Mouse (Mus musculus): ENCODE measurements around the gene Krtap19-2. TPM values are rescaled to one million over a fixed set of nuclear protein-coding genes. Genes with fewer than 3 reads are reported as not detected.

Gene Krtap19-2
- polyA plus RNA-seq, 1 experiment, result not detected

DNA sequence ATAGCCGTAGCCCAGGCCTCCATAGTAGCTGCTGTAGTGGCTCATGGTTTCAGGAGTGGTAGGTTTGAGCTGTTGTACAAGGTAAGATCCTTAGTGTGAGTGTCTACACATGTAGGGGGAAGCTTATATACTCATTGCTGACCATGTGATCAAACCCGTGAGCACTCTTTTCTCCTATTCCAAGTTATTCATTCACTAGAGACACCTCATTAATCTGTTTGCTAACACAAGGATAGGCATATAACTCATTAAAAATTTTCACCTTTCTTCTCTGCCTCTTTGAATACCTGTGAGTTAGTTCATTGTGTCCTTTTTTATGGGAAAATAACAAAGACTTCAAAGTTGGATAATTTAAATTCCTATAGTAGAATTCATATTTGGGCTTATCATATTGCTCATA lies 3.9 kb upstream of the Krtap19-2 start, which contains the start of gene Krtap19-3:
Gene Krtap19-3 (minus strand): TSS at position 101 of the 400 bp plus-strand sequence.
- Histone ChIP-seq H3K4me2 (ENCODE audit: low read depth) (no peak within 1 kb of the TSS), H3ac (ENCODE audit: control insufficient read depth, insufficient read length) (no peak within 1 kb of the TSS), H3K36me3 (ENCODE audit: control insufficient read depth, insufficient read depth) (no peaks in the 10 kb centered on the region), H3K27me3 (ENCODE audit: control insufficient read depth, insufficient read depth, insufficient read length) (no peaks in the 10 kb centered on the region), H3K79me2 (ENCODE audit: control insufficient read depth, insufficient read depth) (no peaks in the 10 kb centered on the region), H3K4me3 (no peak within 1 kb of the TSS)
- TF ChIP-seq MYOG (IDR thresholded peaks at IDR 0.05; ENCODE audit: control insufficient read depth in 1 of 3, insufficient read depth in 1 of 3, insufficient read length in 2 of 3, low read depth in 2 of 3) (no peak), E2F4 (IDR thresholded peaks at IDR 0.05; ENCODE audit: insufficient read depth) (no peak), TCF12 (IDR thresholded peaks at IDR 0.05; ENCODE audit: insufficient read depth, poor library complexity, severe bottlenecking) (no peak), USF1 (IDR thresholded peaks at IDR 0.05; ENCODE audit: low read depth) (no peak), MAX (IDR thresholded peaks at IDR 0.05; ENCODE audit: low read depth) (no peak), MYOD1 (IDR thresholded peaks at IDR 0.05; ENCODE audit: control insufficient read depth in 1 of 3, insufficient read length in 2 of 3, low read depth in 2 of 3) (no peak), POLR2AphosphoS2 (IDR thresholded peaks at IDR 0.05; ENCODE audit: insufficient read length, low read depth) (no peak), REST (IDR thresholded peaks at IDR 0.05; ENCODE audit: insufficient read depth, insufficient read length) (no peak), CEBPB (IDR thresholded peaks at IDR 0.05; ENCODE audit: insufficient read depth, poor library complexity, severe bottlenecking) (no peak), POLR2A (IDR thresholded peaks at IDR 0.05; ENCODE audit: insufficient read length, low read depth) (no peak)

DNA sequence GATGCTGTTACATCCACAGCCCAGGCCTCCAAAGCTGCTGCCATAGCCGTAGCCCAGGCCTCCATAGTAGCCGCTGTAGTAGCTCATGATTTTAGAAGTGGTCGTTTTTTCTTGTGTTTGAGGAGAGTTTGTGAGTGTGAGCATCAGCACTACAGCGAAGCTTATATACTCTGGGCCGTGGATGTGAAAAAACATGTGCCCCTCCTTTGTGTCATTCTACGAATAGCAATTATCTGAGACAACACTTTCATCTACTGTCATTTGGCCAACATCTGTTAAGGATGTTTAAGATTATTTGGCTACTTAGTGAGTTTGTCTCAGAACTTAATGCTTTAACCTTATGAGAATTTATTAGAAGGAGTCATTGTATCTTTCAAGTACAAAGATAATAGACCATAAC lies 4.8 kb downstream of the Krtap19-2 start, which contains the start of gene Krtap19-1:
Gene Krtap19-1 (minus strand): TSS at position 101 of the 400 bp plus-strand sequence.
- Histone ChIP-seq H3K79me2 (ENCODE audit: control insufficient read depth, insufficient read depth) (no peaks in the 10 kb centered on the region), H3K4me2 (ENCODE audit: low read depth) (no peak within 1 kb of the TSS), H3K36me3 (ENCODE audit: control insufficient read depth, insufficient read depth) (no peaks in the 10 kb centered on the region), H3K4me3 (no peak within 1 kb of the TSS), H3ac (ENCODE audit: control insufficient read depth, insufficient read length) (no peak within 1 kb of the TSS), H3K27me3 (ENCODE audit: control insufficient read depth, insufficient read depth, insufficient read length) (no peaks in the 10 kb centered on the region)
- no peak for TF ChIP-seq TCF12 (IDR thresholded peaks at IDR 0.05; ENCODE audit: insufficient read depth, poor library complexity, severe bottlenecking)
- TF ChIP-seq REST (IDR thresholded peaks at IDR 0.05; ENCODE audit: insufficient read depth, insufficient read length), result no peak
- TF ChIP-seq USF1 (IDR thresholded peaks at IDR 0.05; ENCODE audit: low read depth), result no peak

DNA sequence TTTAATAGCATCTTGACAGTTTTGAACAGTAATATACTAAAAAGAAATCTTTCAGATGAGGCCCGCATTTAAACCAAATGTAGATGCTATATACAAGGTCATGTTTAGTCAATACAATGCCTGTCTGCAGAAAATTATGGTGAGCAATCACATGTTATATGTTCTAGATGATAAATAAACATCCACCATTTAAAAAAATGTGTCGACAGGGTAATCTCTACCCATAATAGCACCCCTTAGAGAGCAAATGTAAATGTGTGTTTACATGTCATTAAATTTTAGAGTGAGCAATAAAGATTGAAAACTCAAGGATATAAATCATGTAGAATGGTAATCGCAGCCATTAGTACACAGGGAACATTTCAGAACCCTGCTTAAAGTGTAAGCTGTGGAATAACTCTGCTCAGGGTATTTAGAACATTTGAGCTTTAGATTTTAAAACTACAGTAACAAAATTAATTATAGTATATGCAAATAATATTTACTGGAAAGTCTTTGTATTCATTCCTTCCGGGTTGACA lies 9.1 kb downstream of the Krtap19-2 start:
- no peak overlapping the region for H3ac ChIP-seq (ENCODE audit: control insufficient read depth, insufficient read length)
- no peaks in the 10 kb centered on the region for H3K27me3 ChIP-seq (ENCODE audit: control insufficient read depth, insufficient read depth, insufficient read length)
- TF ChIP-seq TCF3 (IDR thresholded peaks at IDR 0.05; ENCODE audit: insufficient read length, low read depth) (no peak), USF1 (IDR thresholded peaks at IDR 0.05; ENCODE audit: low read depth) (no peak), SRF (IDR thresholded peaks at IDR 0.05; ENCODE audit: control insufficient read depth, insufficient read length, low read depth) (no peak), MYOG (IDR thresholded peaks at IDR 0.05; ENCODE audit: control insufficient read depth in 1 of 3, insufficient read depth in 1 of 3, insufficient read length in 2 of 3, low read depth in 2 of 3) (no peak), TCF12 (IDR thresholded peaks at IDR 0.05; ENCODE audit: insufficient read depth, poor library complexity, severe bottlenecking) (no peak), POLR2A (IDR thresholded peaks at IDR 0.05; ENCODE audit: insufficient read length, low read depth) (no peak), REST (IDR thresholded peaks at IDR 0.05; ENCODE audit: insufficient read depth, insufficient read length) (no peak), MYOD1 (IDR thresholded peaks at IDR 0.05; ENCODE audit: control insufficient read depth in 1 of 3, insufficient read length in 2 of 3, low read depth in 2 of 3) (no peak), CEBPB (IDR thresholded peaks at IDR 0.05; ENCODE audit: insufficient read depth, poor library complexity, severe bottlenecking) (no peak), MAX (IDR thresholded peaks at IDR 0.05; ENCODE audit: low read depth) (no peak), POLR2AphosphoS2 (IDR thresholded peaks at IDR 0.05; ENCODE audit: insufficient read length, low read depth) (no peak), E2F4 (IDR thresholded peaks at IDR 0.05; ENCODE audit: insufficient read depth) (no peak)
- no peak overlapping the region for H3K4me2 ChIP-seq (ENCODE audit: low read depth)
- no peaks in the 10 kb centered on the region for H3K36me3 ChIP-seq (ENCODE audit: control insufficient read depth, insufficient read depth)
- H3K4me3 ChIP-seq, result no peak overlapping the region
- H3K79me2 ChIP-seq (ENCODE audit: control insufficient read depth, insufficient read depth), result no peaks in the 10 kb centered on the region

DNA sequence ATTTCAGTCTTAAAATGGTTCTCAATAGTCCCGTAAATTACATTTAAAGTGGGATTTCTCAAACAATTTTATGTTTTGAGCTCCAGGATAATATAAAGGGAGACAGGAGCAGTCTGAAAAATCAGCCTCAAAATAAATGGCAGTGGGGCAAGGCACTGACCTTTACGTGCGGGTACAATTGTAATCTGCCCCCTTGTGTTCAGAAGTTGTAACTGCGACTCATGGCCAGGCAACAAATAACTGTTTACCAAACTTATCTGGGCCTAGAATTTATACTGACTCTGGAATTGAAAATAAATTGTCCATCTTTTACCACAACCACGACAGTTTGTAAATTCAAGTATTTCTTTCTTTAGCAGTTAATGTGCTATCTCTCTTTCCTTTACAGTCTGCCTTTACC lies 22.6 kb downstream of the Krtap19-2 start:
- TF ChIP-seq MAX (IDR thresholded peaks at IDR 0.05; ENCODE audit: low read depth) (no peak), SRF (IDR thresholded peaks at IDR 0.05; ENCODE audit: control insufficient read depth, insufficient read length, low read depth) (no peak), MYOD1 (IDR thresholded peaks at IDR 0.05; ENCODE audit: control insufficient read depth in 1 of 3, insufficient read length in 2 of 3, low read depth in 2 of 3) (no peak), MYOG (IDR thresholded peaks at IDR 0.05; ENCODE audit: control insufficient read depth in 1 of 3, insufficient read depth in 1 of 3, insufficient read length in 2 of 3, low read depth in 2 of 3) (no peak), USF1 (IDR thresholded peaks at IDR 0.05; ENCODE audit: low read depth) (no peak), TCF12 (IDR thresholded peaks at IDR 0.05; ENCODE audit: insufficient read depth, poor library complexity, severe bottlenecking) (no peak), POLR2AphosphoS2 (IDR thresholded peaks at IDR 0.05; ENCODE audit: insufficient read length, low read depth) (no peak), E2F4 (IDR thresholded peaks at IDR 0.05; ENCODE audit: insufficient read depth) (no peak), TCF3 (IDR thresholded peaks at IDR 0.05; ENCODE audit: insufficient read length, low read depth) (no peak), CEBPB (IDR thresholded peaks at IDR 0.05; ENCODE audit: insufficient read depth, poor library complexity, severe bottlenecking) (no peak), REST (IDR thresholded peaks at IDR 0.05; ENCODE audit: insufficient read depth, insufficient read length) (no peak), POLR2A (IDR thresholded peaks at IDR 0.05; ENCODE audit: insufficient read length, low read depth) (no peak)
- no peak overlapping the region for H3K4me2 ChIP-seq (ENCODE audit: low read depth)
- H3K27me3 ChIP-seq (ENCODE audit: control insufficient read depth, insufficient read depth, insufficient read length), result no peaks in the 10 kb centered on the region
- no peaks in the 10 kb centered on the region for H3K79me2 ChIP-seq (ENCODE audit: control insufficient read depth, insufficient read depth)
- no peak overlapping the region for H3K4me3 ChIP-seq
- no peaks in the 10 kb centered on the region for H3K36me3 ChIP-seq (ENCODE audit: control insufficient read depth, insufficient read depth)
- H3ac ChIP-seq (ENCODE audit: control insufficient read depth, insufficient read length), result no peak overlapping the region

DNA sequence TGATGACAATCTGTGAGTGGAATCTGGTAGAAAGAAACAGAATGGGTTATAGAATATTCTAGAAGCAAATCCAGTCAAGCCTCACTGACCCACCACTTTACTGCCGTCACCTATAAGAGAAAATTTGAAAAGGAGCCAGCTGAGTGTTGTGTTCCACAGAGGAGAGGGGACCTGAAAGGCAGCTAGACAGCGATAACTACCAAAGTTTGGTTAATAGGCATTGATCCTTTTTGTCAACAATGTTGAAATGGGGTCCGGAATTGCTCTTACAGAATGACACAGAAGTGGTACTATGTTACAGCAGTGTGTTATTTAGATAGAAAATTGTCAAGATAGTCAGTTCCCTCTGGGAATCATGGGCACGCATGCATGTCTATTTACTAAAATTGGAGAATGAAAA lies 25.5 kb downstream of the Krtap19-2 start:
- Histone ChIP-seq H3K36me3 (ENCODE audit: control insufficient read depth, insufficient read depth) (no peaks in the 10 kb centered on the region), H3K79me2 (ENCODE audit: control insufficient read depth, insufficient read depth) (no peaks in the 10 kb centered on the region), H3K4me2 (ENCODE audit: low read depth) (no peak overlapping the region)

More for the DNA sequence above, 25.5 kb downstream of the Krtap19-2 start:
- no peak overlapping the region for H3K4me3 ChIP-seq
- TF ChIP-seq MYOG (IDR thresholded peaks at IDR 0.05; ENCODE audit: control insufficient read depth in 1 of 3, insufficient read depth in 1 of 3, insufficient read length in 2 of 3, low read depth in 2 of 3), result no peak
- no peak for TF ChIP-seq TCF12 (IDR thresholded peaks at IDR 0.05; ENCODE audit: insufficient read depth, poor library complexity, severe bottlenecking)
- no peak for TF ChIP-seq USF1 (IDR thresholded peaks at IDR 0.05; ENCODE audit: low read depth)
- TF ChIP-seq CEBPB (IDR thresholded peaks at IDR 0.05; ENCODE audit: insufficient read depth, poor library complexity, severe bottlenecking), result no peak
- no peak for TF ChIP-seq POLR2AphosphoS2 (IDR thresholded peaks at IDR 0.05; ENCODE audit: insufficient read length, low read depth)
- no peak for TF ChIP-seq REST (IDR thresholded peaks at IDR 0.05; ENCODE audit: insufficient read depth, insufficient read length)
- TF ChIP-seq TCF3 (IDR thresholded peaks at IDR 0.05; ENCODE audit: insufficient read length, low read depth), result no peak
- TF ChIP-seq POLR2A (IDR thresholded peaks at IDR 0.05; ENCODE audit: insufficient read length, low read depth), result no peak
- TF ChIP-seq SRF (IDR thresholded peaks at IDR 0.05; ENCODE audit: control insufficient read depth, insufficient read length, low read depth), result no peak
- TF ChIP-seq MAX (IDR thresholded peaks at IDR 0.05; ENCODE audit: low read depth), result no peak
- TF ChIP-seq MYOD1 (IDR thresholded peaks at IDR 0.05; ENCODE audit: control insufficient read depth in 1 of 3, insufficient read length in 2 of 3, low read depth in 2 of 3), result no peak
- TF ChIP-seq E2F4 (IDR thresholded peaks at IDR 0.05; ENCODE audit: insufficient read depth), result no peak
- H3ac ChIP-seq (ENCODE audit: control insufficient read depth, insufficient read length), result no peak overlapping the region
- H3K27me3 ChIP-seq (ENCODE audit: control insufficient read depth, insufficient read depth, insufficient read length), result no peaks in the 10 kb centered on the region
